Mouse (Mus musculus): ENCODE measurements at regions not wholly inside any gene's neighbourhood (a gene's known extent, or its start where the extent isn't known, plus 50 kb on each side); places are given as distances from the start of the nearest gene placed in this dataset.
"Not testable (repeated sequence)": the region's sequence is repeated elsewhere in the genome, so short reads cannot be mapped to it uniquely, and the experiment has no call there.

DNA sequence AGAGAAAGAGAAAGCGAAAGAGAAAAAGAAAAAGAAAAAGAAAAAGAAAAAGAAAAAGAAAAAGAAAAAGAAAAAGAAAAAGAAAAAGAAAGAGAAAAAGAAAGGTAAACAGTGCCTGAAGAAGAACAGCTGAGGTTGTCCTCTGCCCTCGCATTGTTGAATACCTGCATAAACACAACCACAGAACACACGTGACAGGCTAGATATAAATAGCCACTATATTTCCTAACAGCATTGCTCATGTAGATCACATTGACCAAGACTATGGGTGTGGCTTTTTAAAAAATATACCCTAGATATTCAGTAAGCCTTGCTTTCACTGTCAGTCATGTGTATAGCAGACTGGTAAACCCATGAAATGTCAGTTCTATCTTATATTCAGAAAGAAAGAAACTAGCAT, 211.5 kb downstream of the Basp1 start:
- Histone ChIP-seq H3K36me3 (ENCODE audit: control insufficient read depth, insufficient read depth, low read length) (no peaks in the 10 kb centered on the region), H3K27me3 (ENCODE audit: control insufficient read depth, insufficient read depth, low read length) (no peaks in the 10 kb centered on the region), H3K27ac (replicated peaks; ENCODE audit: low read depth, low read length) (no peak overlapping the region), H3K4me3 (replicated peaks; ENCODE audit: low read length) (no peak overlapping the region), H3K4me2 (replicated peaks; ENCODE audit: low read depth, low read length, severe bottlenecking) (no peak overlapping the region), H3K9me3 (ENCODE audit: control insufficient read depth, low read length) (no peaks in the 10 kb centered on the region), H3K9ac (ENCODE audit: low read depth, low read length, severe bottlenecking) (no peak overlapping the region), H3K4me1 (ENCODE audit: control insufficient read depth, insufficient read depth, low read length) (no peaks in the 10 kb centered on the region)
- no peak for ATAC-seq (ENCODE audit: low FRiP score, low read depth)
- TF ChIP-seq POLR2A (IDR thresholded peaks at IDR 0.05; ENCODE audit: borderline replicate concordance, extremely low read depth, insufficient read depth, insufficient read length) = no peak
- DNase-seq (ENCODE audit: low spot score) = no peak
- WGBS = 88% methylated on average over 3 of the region's 3 CpGs

DNA sequence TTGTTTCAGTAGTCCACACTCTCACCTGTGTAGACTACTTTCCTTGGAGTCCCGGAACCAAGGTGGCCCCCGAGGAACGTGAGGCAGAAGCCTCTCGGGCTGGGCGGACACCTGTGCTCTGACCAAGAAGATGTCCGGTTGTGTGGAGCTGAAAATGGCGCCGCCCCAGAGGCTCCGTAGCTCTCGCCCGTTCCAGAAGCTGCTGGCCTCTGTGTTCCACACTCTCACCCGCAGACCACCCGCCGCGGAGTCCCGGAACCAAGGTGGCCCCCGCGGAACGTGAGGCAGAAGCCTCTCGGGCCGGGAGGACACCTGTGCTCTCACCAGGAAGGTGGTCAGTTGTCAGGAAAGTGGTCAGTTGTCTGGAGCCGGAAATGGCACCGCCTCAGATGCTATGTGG, 213.3 kb downstream of the Basp1 start:
- not testable (repeated sequence) for H3K27ac ChIP-seq (replicated peaks; ENCODE audit: low read depth, low read length); H3K4me2 ChIP-seq (replicated peaks; ENCODE audit: low read depth, low read length, severe bottlenecking); DNase-seq (ENCODE audit: low spot score); H3K27me3 ChIP-seq (ENCODE audit: control insufficient read depth, insufficient read depth, low read length); H3K4me1 ChIP-seq (ENCODE audit: control insufficient read depth, insufficient read depth, low read length); H3K36me3 ChIP-seq (ENCODE audit: control insufficient read depth, insufficient read depth, low read length); H3K4me3 ChIP-seq (replicated peaks; ENCODE audit: low read length); ATAC-seq (ENCODE audit: low FRiP score, low read depth); H3K9ac ChIP-seq (ENCODE audit: low read depth, low read length, severe bottlenecking); H3K9me3 ChIP-seq (ENCODE audit: control insufficient read depth, low read length)
- 93% methylated on average over 23 of the region's 23 CpGs for WGBS

- Histone ChIP-seq H3K27me3 (ENCODE audit: control insufficient read depth, insufficient read depth, low read length) (no peaks in the 10 kb centered on the region), H3K4me2 (replicated peaks; ENCODE audit: low read depth, low read length, severe bottlenecking) (no peak overlapping the region), H3K27ac (replicated peaks; ENCODE audit: low read depth, low read length) (no peak overlapping the region), H3K9me3 (ENCODE audit: control insufficient read depth, low read length) (no peaks in the 10 kb centered on the region), H3K36me3 (ENCODE audit: control insufficient read depth, insufficient read depth, low read length) (no peaks in the 10 kb centered on the region), H3K9ac (ENCODE audit: low read depth, low read length, severe bottlenecking) (no peak overlapping the region), H3K4me1 (ENCODE audit: control insufficient read depth, insufficient read depth, low read length) (no peaks in the 10 kb centered on the region), H3K4me3 (replicated peaks; ENCODE audit: low read length) (no peak overlapping the region)
- ATAC-seq (ENCODE audit: low FRiP score, low read depth) (no peak), DNase-seq (ENCODE audit: low spot score) (no peak)
- no peak for TF ChIP-seq POLR2A (IDR thresholded peaks at IDR 0.05; ENCODE audit: borderline replicate concordance, extremely low read depth, insufficient read depth, insufficient read length)
- WGBS = 55% methylated on average over 2 of the region's 2 CpGs
Observed at GRCm38 (mm10) chr15:25187881-25188326, 225.7 kb downstream of the Basp1 start.

DNA sequence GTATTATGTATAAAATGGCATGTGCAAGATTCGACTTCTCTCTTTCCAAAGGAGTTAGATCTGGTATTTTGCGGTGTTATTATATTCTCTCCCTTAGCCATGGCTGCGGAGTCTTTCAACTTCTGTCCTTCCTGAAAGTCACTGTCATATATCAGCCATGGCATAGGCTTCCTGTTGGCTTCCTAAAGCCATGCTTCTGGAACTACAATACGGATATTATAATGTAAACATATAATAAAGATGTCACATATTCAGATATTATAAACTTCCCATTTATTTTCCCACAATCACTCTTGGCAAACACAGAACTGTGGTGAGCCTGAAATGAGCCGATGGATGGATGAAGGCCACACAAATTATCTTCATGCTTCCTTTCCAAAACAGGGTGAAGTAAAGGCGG, 240.8 kb downstream of the Basp1 start:
- Histone ChIP-seq H3K27ac (replicated peaks; ENCODE audit: low read depth, low read length) (no peak overlapping the region), H3K4me1 (ENCODE audit: control insufficient read depth, insufficient read depth, low read length) (no peaks in the 10 kb centered on the region), H3K9ac (ENCODE audit: low read depth, low read length, severe bottlenecking) (no peak overlapping the region), H3K4me2 (replicated peaks; ENCODE audit: low read depth, low read length, severe bottlenecking) (no peak overlapping the region), H3K9me3 (ENCODE audit: control insufficient read depth, low read length) (no peaks in the 10 kb centered on the region), H3K27me3 (ENCODE audit: control insufficient read depth, insufficient read depth, low read length) (no peaks in the 10 kb centered on the region), H3K36me3 (ENCODE audit: control insufficient read depth, insufficient read depth, low read length) (no peaks in the 10 kb centered on the region), H3K4me3 (replicated peaks; ENCODE audit: low read length) (no peak overlapping the region)
- TF ChIP-seq POLR2A (IDR thresholded peaks at IDR 0.05; ENCODE audit: borderline replicate concordance, extremely low read depth, insufficient read depth, insufficient read length) = no peak
- no peak for DNase-seq (ENCODE audit: low spot score)
- ATAC-seq (ENCODE audit: low FRiP score, low read depth) = no peak
- WGBS = 88% methylated on average over 6 of the region's 6 CpGs

DNA sequence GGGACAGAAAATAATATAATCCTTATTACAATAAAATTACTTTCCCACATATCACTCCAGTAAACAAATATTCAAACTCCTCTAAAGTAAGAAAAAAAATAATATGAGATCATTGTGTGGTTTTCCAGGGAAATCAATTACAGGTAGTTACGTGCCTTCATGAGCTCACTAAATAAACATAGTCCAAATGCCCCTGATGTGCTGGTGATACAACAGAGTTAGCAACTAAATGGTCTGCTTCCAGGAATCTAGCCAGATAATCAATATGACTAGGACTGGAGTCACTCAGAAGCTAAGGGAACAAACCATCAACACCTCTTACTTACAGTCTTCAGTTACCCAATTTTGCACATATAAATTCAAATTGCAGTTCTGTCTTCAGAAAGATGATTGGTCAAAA, 267.2 kb downstream of the Basp1 start:
- DNase-seq (ENCODE audit: low spot score) (no peak), ATAC-seq (ENCODE audit: low FRiP score, low read depth) (no peak)
- Histone ChIP-seq H3K4me3 (replicated peaks; ENCODE audit: low read length) (no peak overlapping the region), H3K4me2 (replicated peaks; ENCODE audit: low read depth, low read length, severe bottlenecking) (no peak overlapping the region), H3K9me3 (ENCODE audit: control insufficient read depth, low read length) (no peaks in the 10 kb centered on the region), H3K4me1 (ENCODE audit: control insufficient read depth, insufficient read depth, low read length) (peaks cover under 1% of the 10 kb centered on the region; the same call in 1 of the 2 replicates), H3K9ac (ENCODE audit: low read depth, low read length, severe bottlenecking) (no peak overlapping the region), H3K36me3 (ENCODE audit: control insufficient read depth, insufficient read depth, low read length) (no peaks in the 10 kb centered on the region), H3K27me3 (ENCODE audit: control insufficient read depth, insufficient read depth, low read length) (no peaks in the 10 kb centered on the region), H3K27ac (replicated peaks; ENCODE audit: low read depth, low read length) (no peak overlapping the region)
- no peak for TF ChIP-seq POLR2A (IDR thresholded peaks at IDR 0.05; ENCODE audit: borderline replicate concordance, extremely low read depth, insufficient read depth, insufficient read length)
- 90% methylated on average over 1 of the region's 1 CpGs for WGBS

GRCm38 (mm10) chr15:25144228-25144627, 269.3 kb downstream of the Basp1 start:
- Histone ChIP-seq H3K4me2 (replicated peaks; ENCODE audit: low read depth, low read length, severe bottlenecking) (no peak overlapping the region), H3K9ac (ENCODE audit: low read depth, low read length, severe bottlenecking) (no peak overlapping the region), H3K4me1 (ENCODE audit: control insufficient read depth, insufficient read depth, low read length) (peaks cover 4% of the 10 kb centered on the region; the same call in 1 of the 2 replicates), H3K27ac (replicated peaks; ENCODE audit: low read depth, low read length) (no peak overlapping the region), H3K27me3 (ENCODE audit: control insufficient read depth, insufficient read depth, low read length) (no peaks in the 10 kb centered on the region), H3K9me3 (ENCODE audit: control insufficient read depth, low read length) (no peaks in the 10 kb centered on the region), H3K4me3 (replicated peaks; ENCODE audit: low read length) (no peak overlapping the region), H3K36me3 (ENCODE audit: control insufficient read depth, insufficient read depth, low read length) (no peaks in the 10 kb centered on the region)
- ATAC-seq (ENCODE audit: low FRiP score, low read depth) (no peak), DNase-seq (ENCODE audit: low spot score) (no peak)
- 56% methylated on average over 1 of the region's 1 CpGs for WGBS
- no peak for TF ChIP-seq POLR2A (IDR thresholded peaks at IDR 0.05; ENCODE audit: borderline replicate concordance, extremely low read depth, insufficient read depth, insufficient read length)
